Mouse (Mus musculus): ENCODE measurements around the gene Bhlha9.

DNA sequence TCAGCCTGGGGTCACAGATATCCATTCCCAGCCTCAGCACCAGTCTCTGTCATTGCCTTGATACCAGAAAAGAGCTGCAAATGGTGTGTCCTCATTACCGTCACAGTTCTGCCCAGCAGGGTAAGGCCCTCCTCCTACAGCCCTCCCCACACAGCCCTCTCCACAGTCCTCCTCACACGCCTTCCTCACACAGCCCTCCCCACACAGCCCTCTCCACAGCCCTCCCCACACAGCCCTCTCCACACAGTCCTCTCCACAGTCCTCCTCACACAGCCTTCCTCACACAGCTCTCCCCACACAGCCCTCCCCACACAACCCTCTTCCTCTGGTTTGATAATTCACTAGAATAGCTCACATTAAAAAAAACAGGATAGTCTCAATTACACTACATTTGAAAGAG is 42.2 kb upstream of the Bhlha9 start:
- no peak for TF ChIP-seq POLR2A (IDR thresholded peaks at IDR 0.05; ENCODE audit: insufficient read depth, low read depth, low read length)
- no peak for TF ChIP-seq CTCF (IDR thresholded peaks at IDR 0.05)

Measured in heart, adult 2 months (tissue).